Mouse (Mus musculus) skeletal muscle tissue, adult 2 months (tissue): Measurements from ENCODE around the gene Lcp1.
"Not testable (repeated sequence)": the region's sequence is repeated elsewhere in the genome, so short reads cannot be mapped to it uniquely, and the experiment has no call there.

Experiments
- DNase-seq: peaks from one replicate; pipeline ENCODE4 v3.0.0-alpha.2; 2012; ENCODE audit warnings: low read depth, low spot score

Gene Lcp1

GRCm38 (mm10) chr14:75130501-75131318 lies at the start of gene Lcp1, which contains the start of gene Lrrc63:
Gene Lcp1 (plus strand): TSS chr14:75131101.
Gene Lrrc63 (minus strand): TSS chr14:75130881.
- DNase-seq = peak; percentile 48

- DNase-seq = no peak
Observed at GRCm38 (mm10) chr14:75102956-75103355, 27.9 kb upstream of the Lcp1 start.

GRCm38 (mm10) chr14:75121658-75122057 lies 9.2 kb upstream of the Lcp1 start:
- no peak for DNase-seq

- no peak for DNase-seq
Observed at GRCm38 (mm10) chr14:75131324-75131935, 529 bp downstream of the Lcp1 start.

- DNase-seq = no peak
Observed at GRCm38 (mm10) chr14:75136119-75136966, 5.4 kb downstream of the Lcp1 start.

- no peak for DNase-seq
Observed at GRCm38 (mm10) chr14:75138503-75138902, 7.6 kb downstream of the Lcp1 start.

- no peak for DNase-seq
Observed at GRCm38 (mm10) chr14:75139225-75139624, 8.3 kb downstream of the Lcp1 start.

GRCm38 (mm10) chr14:75147706-75148105 lies 16.8 kb downstream of the Lcp1 start:
- DNase-seq = not testable (repeated sequence)

GRCm38 (mm10) chr14:75148229-75148628 lies 17.3 kb downstream of the Lcp1 start:
- DNase-seq = no peak

- no peak for DNase-seq
Observed at GRCm38 (mm10) chr14:75150653-75151052, 19.8 kb downstream of the Lcp1 start.

- no peak for DNase-seq
Observed at GRCm38 (mm10) chr14:75151146-75151545, 20.2 kb downstream of the Lcp1 start.

GRCm38 (mm10) chr14:75154481-75154880 lies 23.6 kb downstream of the Lcp1 start:
- no peak for DNase-seq

- DNase-seq = no peak
Observed at GRCm38 (mm10) chr14:75159375-75159774, 28.5 kb downstream of the Lcp1 start.

GRCm38 (mm10) chr14:75163866-75164265 lies 33.0 kb downstream of the Lcp1 start:
- no peak for DNase-seq

- no peak for DNase-seq
Observed at GRCm38 (mm10) chr14:75164345-75164744, 33.4 kb downstream of the Lcp1 start.

GRCm38 (mm10) chr14:75165574-75166131 lies 34.8 kb downstream of the Lcp1 start:
- DNase-seq = no peak

- DNase-seq = no peak
Observed at GRCm38 (mm10) chr14:75168501-75168900, 37.6 kb downstream of the Lcp1 start.

GRCm38 (mm10) chr14:75170546-75170945 lies 39.6 kb downstream of the Lcp1 start:
- DNase-seq = no peak

- no peak for DNase-seq
Observed at GRCm38 (mm10) chr14:75174296-75174695, 43.4 kb downstream of the Lcp1 start.

GRCm38 (mm10) chr14:75174731-75175555 lies 44.0 kb downstream of the Lcp1 start:
- DNase-seq = no peak

GRCm38 (mm10) chr14:75175781-75176180 lies 44.9 kb downstream of the Lcp1 start:
- DNase-seq = no peak
